Mouse (Mus musculus) G1E (cell line): ENCODE data around the gene Map3k3. TPM values are rescaled to one million over a fixed set of nuclear protein-coding genes. Genes with fewer than 3 reads are reported as not detected.

ENCODE experiments used
- ATAC-seq: 2 replicates; pipeline ENCODE4 v1.8.0; 2016; ENCODE audit warnings: mild to moderate bottlenecking; ENCODE audit not compliant: insufficient number of reproducible peaks, poor library complexity, low FRiP score, severe bottlenecking; ENCODE audit errors: extremely low read depth
- DNase-seq: peaks from one replicate; pipeline ENCODE4 v3.0.0; 2012; ENCODE audit warnings: low spot score
- H3K27me3 ChIP-seq: 2 replicates; pipeline ENCODE4 v1.6.1; 2012; ENCODE audit warnings: mild to moderate bottlenecking, low read length, inconsistent platforms; ENCODE audit not compliant: insufficient read depth
- H3K36me3 ChIP-seq: replicated peaks from 2 replicates; pipeline ENCODE3; 2012; ENCODE audit warnings: mild to moderate bottlenecking, inconsistent platforms
- H3K4me1 ChIP-seq: 2 replicates; pipeline ENCODE4 v1.6.1; 2012; ENCODE audit warnings: low read depth, low read length, inconsistent platforms, mixed read lengths; ENCODE audit not compliant: insufficient read depth
- H3K4me3 ChIP-seq: 2 replicates; pipeline ENCODE4 v1.5.1; 2012; ENCODE audit warnings: low read depth, mild to moderate bottlenecking, inconsistent platforms, low read length, moderate library complexity, mixed read lengths
- H3K9me3 ChIP-seq: replicated peaks from 2 replicates; pipeline ENCODE4 v1.6.1; 2012; ENCODE audit warnings: inconsistent platforms
- CTCF ChIP-seq: IDR thresholded peaks from 2 replicates; pipeline ENCODE4 v1.5.1; 2012; ENCODE audit warnings: low read depth, low read length, inconsistent platforms, mixed read lengths
- GATA1 ChIP-seq: IDR thresholded peaks from 2 replicates; pipeline ENCODE4 v1.6.1; 2012; ENCODE audit warnings: borderline replicate concordance, low read length, inconsistent platforms, mixed read lengths
- GATA2 ChIP-seq: IDR thresholded peaks from 2 replicates; pipeline ENCODE4 v1.6.1; 2012; ENCODE audit warnings: low read depth, low read length, inconsistent platforms, borderline replicate concordance
- POLR2AphosphoS5 ChIP-seq: IDR thresholded peaks from 2 replicates; pipeline ENCODE4 v1.6.1; 2012; ENCODE audit warnings: low read depth, low read length, inconsistent platforms; ENCODE audit not compliant: insufficient replicate concordance
- TAL1 ChIP-seq: conservative IDR thresholded peaks from 2 replicates; pipeline ENCODE4 v1.6.1; 2012; ENCODE audit warnings: low read depth, low read length, inconsistent platforms, mixed read lengths
- polyA plus RNA-seq: library from polyadenylated mRNA; stranded (reverse); fragments of >175 nt; gene quantifications from 2 replicates; pipeline ENCODE4 v1.2.3, GENCODE M21; 2012
- total RNA-seq, 2 experiments: library from RNA; stranded (forward) in 1 of 2; stranded (reverse) in 1 of 2; fragments of 200-1000 nt in 1 of 2; fragments of >200 nt in 1 of 2; fragmentation: Nextera tagmentation in 1 of 2; gene quantifications; 2 replicates each; pipeline ENCODE4 v1.2.3; 2014 to 2017

Gene Map3k3
- total and polyA plus RNA-seq, 3 experiments: 4.5 to 30.0 (median 29.5) TPM

DNA sequence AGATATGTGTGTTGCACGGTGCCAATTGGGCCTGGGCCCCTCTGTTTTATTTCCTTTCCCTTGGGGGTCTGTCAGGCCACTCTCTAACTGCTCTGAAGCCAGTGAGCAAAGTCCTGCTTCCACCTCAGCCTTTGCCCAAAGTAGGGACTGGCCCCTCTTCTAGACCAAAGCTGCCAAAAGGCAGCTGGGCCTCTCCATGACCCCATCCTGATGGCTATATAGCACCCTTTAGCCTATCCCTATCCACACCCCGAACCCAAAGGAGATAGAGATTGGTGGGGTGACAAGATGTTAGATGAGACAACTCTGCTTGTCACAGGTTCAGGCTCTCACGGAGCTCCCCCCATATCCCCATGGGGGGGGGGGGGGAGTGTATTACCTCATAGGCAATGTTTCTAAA is 71.3 kb downstream of the Map3k3 start:
- Histone ChIP-seq H3K27me3 (no peaks in the 10 kb centered on the region), H3K9me3 (no peaks in the 10 kb centered on the region), H3K36me3 (peaks cover 84% of the 10 kb centered on the region), H3K4me1 (peaks cover 52% of the 10 kb centered on the region), H3K4me3 (no peak overlapping the region)
- TF ChIP-seq GATA1 (no peak), GATA2 (no peak), POLR2AphosphoS5 (no peak), CTCF (no peak), TAL1 (no peak)
- DNase-seq (no peak), ATAC-seq (no peak)

DNA sequence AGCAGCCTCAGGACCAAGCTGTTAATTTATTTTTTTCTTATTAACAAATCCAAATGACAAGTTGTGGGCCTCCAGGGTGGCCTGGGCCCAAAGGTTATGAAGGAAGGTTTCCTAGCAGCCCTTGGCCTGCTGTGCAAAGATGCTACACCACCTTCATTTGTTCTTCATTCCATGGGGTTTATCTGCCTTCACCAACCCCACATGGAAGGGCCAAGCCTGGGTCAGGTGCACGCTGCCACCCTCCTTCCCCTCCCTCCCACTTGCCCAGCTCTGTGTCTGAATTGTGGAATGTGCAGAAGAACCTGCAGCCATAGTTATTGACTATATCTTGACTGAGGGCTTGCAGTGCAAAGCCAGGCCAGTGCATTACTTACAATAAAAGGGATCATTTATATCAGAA is 71.8 kb downstream of the Map3k3 start:
- peaks cover 82% of the 10 kb centered on the region for H3K36me3 ChIP-seq
- DNase-seq: no peak
- H3K27me3 ChIP-seq: peaks cover 3% of the 10 kb centered on the region; the same call in 1 of the 2 replicates
- no peak overlapping the region; the same call in 1 of the 2 replicates for H3K4me3 ChIP-seq
- H3K4me1 ChIP-seq: peaks cover 57% of the 10 kb centered on the region
- no peak for ATAC-seq
- H3K9me3 ChIP-seq: no peaks in the 10 kb centered on the region
- 0 out of 2 replicates have a peak, but pooled peaks have one; percentile 12 for TF ChIP-seq POLR2AphosphoS5
- no peak for TF ChIP-seq TAL1
- no peak for TF ChIP-seq GATA2
- TF ChIP-seq GATA1: no peak
- TF ChIP-seq CTCF: no peak

DNA sequence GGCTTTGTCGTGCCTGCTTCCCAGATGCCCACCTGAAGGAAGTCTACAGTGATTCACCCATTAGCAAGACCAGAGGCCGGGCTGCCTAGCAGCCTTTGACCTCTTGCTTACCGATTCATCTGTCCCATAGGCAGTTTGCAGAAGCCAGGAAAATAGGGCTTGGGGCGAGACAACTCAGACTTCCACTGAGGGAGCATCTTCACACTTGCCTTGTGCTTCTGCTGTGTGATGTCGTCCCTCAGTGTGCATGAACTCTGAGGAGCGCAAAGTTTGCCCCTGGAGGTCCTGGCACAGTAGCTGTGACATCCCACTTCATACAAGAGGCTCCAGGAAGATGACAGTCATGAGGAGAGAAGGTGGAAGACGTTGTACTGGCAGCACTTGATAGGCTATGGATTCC is 72.7 kb downstream of the Map3k3 start:
- TF ChIP-seq GATA2 (no peak), TAL1 (no peak), POLR2AphosphoS5 (no peak)
- Histone ChIP-seq H3K27me3 (peaks cover 3% of the 10 kb centered on the region; the same call in 1 of the 2 replicates), H3K9me3 (no peaks in the 10 kb centered on the region), H3K4me3 (no peak overlapping the region; the same call in 1 of the 2 replicates), H3K4me1 (peaks cover 59% of the 10 kb centered on the region), H3K36me3 (peaks cover 78% of the 10 kb centered on the region)
- no peak for ATAC-seq
- DNase-seq: no peak

DNA sequence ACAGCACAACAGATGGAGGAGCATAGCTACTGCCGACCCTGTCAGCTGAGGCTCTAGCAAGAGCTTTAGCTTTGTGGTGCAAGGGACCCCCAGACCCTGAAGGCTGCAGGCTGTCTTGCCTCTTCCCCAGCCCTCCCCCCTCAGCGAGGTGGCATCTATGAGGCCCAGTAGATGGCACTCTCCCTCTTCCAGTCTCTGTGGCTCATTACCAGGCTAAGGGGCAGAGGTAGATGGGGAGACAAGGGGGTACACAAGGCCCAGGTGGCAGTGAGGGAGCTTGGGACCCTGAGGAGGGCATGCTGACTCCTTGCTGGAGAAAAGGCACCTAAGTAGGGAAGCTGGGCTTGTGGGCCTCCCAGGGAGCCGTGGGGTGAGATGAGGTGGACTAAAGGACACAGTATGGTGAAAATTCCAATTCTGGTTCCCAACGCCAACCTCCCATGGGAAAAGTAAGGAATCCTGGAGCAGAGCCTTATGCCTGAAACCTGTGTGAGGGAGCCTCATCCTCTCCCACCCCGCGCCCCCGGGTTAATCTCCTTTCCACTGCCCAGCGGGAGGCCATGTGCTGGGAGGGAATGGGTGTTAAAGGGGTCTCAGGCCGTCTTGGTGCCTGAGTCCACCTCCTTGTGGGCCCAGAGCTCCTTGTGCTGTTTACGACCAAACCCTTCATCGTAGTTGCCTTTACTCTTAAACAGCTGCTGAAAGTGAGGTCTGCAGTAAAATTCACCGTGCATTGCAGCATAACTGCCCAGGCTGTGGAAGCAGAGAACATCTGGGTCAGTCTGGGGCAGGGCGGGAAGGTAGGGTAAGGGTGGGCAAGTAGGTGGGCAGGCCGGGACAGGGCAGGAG is 73.9 kb downstream of the Map3k3 start:
- Histone ChIP-seq H3K36me3 (peaks cover 73% of the 10 kb centered on the region), H3K27me3 (peaks cover 3% of the 10 kb centered on the region; the same call in 1 of the 2 replicates), H3K9me3 (no peaks in the 10 kb centered on the region), H3K4me1 (peaks cover 59% of the 10 kb centered on the region), H3K4me3 (peak overlapping the region; percentile 83)
- ATAC-seq: no peak
- TF ChIP-seq CTCF: 0 out of 2 replicates have a peak, but pooled peaks have one; percentile 11
- no peak for TF ChIP-seq GATA2
- DNase-seq: no peak

DNA sequence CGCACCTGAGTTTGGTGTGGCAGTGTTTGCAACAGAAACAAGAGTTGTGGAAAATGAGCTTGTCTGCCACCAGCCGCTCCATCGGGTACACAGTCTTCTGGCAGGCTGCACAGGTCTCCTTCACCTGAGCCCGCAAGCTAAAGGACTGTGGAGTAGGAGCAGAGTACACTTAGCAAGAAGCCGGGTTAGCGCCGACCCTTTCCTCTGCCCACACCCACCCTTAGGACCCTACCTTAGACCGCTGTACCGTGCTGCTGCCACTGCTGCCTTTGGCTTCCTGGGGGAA is 74.5 kb downstream of the Map3k3 start:
- ATAC-seq (no peak), DNase-seq (no peak)
- Histone ChIP-seq H3K9me3 (no peaks in the 10 kb centered on the region), H3K4me3 (peak overlapping the region; percentile 83), H3K4me1 (peaks cover 57% of the 10 kb centered on the region), H3K27me3 (peaks cover 3% of the 10 kb centered on the region; the same call in 1 of the 2 replicates), H3K36me3 (peaks cover 73% of the 10 kb centered on the region)
- TF ChIP-seq GATA1: no peak
- no peak for TF ChIP-seq GATA2
- no peak for TF ChIP-seq CTCF
- no peak for TF ChIP-seq POLR2AphosphoS5
- no peak for TF ChIP-seq TAL1

DNA sequence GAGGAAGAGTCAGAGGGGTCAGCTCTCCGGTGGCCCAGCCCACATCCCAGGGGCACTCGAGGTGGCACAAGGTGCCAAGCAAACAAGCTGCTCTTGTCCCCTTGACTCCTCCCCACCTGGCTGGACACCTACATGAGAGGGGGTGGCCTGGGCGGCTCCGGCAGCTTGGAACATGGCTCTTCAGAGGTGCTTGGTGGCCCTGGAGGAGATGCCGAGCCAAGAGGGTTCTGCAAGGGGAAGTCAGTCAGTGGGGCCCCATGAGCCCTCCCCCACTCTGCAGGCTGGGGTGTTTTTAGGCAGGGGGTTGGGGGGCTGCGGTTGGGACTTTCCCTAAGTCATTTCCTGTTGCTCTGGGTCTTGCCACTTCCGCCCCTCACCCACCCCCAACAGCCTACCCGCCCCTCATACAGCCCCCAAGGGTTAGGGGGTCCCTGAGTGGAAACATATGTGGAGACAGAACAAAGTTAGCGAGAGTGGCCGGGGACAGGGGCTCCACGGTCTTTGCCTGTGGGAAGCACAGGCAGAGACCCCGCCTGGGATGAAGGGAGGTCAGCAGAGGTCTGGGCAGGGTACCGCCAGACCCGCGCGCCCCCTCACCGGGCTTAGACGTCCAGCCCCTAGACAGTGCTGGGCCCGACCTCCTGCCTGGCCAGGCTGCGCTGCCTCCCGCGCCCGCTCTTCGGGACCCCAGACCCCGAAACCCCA is 75.0 kb downstream of the Map3k3 start:
- peaks cover 53% of the 10 kb centered on the region for H3K4me1 ChIP-seq
- peaks cover 3% of the 10 kb centered on the region; the same call in 1 of the 2 replicates for H3K27me3 ChIP-seq
- DNase-seq: peak; percentile 80
- no peak for TF ChIP-seq GATA1
- no peak for TF ChIP-seq GATA2
- TF ChIP-seq CTCF: no peak
- TF ChIP-seq TAL1: no peak
- no peak for TF ChIP-seq POLR2AphosphoS5
- H3K4me3 ChIP-seq: peak overlapping the region; percentile 83
- H3K9me3 ChIP-seq: no peaks in the 10 kb centered on the region
- peaks cover 73% of the 10 kb centered on the region for H3K36me3 ChIP-seq
- peak; percentile 59 for ATAC-seq
